Mouse (Mus musculus) fibroblast of lung, adult 2 months (primary cell): Measurements from ENCODE around the gene Otp.

Experiments used
- DNase-seq: peaks from one replicate; pipeline ENCODE4 v3.0.0-alpha.2; 2011; ENCODE audit warnings: low read depth

Gene Otp

GRCm38 (mm10) chr13:94874039-94874425 lies 1.4 kb upstream of the Otp start:
- DNase-seq: no peak

DNA sequence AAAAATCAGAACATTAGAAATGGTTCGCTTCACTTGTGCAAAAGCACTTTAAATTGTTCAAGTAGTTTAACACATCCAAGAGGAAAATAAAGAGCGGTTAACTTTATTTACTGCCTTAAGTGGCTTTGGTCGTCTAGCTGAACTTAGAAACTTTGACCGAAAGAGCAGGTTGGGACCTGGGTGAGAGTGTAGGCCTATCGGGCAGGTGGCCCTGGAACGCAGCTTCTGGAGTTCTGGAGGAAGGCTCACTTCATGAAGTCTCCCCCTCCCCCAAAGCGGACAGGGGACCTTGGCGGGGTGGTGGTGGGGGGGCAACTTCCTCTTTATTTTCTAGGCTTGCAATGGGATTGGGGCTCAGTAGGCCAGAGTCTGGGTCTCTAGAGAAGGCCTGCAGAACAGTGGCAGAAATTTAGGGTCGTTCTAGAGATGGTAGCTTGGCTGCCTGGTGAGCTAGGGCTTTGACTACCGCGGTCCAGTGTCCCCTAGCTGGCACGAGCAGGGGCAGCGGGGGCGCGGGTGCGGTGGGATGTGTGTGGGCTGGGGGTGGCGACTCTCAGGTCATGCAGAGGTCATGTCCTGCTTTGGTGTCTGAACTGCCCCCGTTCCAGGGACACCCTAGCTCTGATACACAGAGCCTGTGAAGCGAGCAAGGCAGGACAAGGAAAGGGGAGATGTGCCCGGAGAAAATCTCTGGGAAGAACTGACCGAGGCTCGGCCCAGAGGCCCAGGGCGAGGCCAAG lies 576 bp upstream of the Otp start:
- no peak for DNase-seq

DNA sequence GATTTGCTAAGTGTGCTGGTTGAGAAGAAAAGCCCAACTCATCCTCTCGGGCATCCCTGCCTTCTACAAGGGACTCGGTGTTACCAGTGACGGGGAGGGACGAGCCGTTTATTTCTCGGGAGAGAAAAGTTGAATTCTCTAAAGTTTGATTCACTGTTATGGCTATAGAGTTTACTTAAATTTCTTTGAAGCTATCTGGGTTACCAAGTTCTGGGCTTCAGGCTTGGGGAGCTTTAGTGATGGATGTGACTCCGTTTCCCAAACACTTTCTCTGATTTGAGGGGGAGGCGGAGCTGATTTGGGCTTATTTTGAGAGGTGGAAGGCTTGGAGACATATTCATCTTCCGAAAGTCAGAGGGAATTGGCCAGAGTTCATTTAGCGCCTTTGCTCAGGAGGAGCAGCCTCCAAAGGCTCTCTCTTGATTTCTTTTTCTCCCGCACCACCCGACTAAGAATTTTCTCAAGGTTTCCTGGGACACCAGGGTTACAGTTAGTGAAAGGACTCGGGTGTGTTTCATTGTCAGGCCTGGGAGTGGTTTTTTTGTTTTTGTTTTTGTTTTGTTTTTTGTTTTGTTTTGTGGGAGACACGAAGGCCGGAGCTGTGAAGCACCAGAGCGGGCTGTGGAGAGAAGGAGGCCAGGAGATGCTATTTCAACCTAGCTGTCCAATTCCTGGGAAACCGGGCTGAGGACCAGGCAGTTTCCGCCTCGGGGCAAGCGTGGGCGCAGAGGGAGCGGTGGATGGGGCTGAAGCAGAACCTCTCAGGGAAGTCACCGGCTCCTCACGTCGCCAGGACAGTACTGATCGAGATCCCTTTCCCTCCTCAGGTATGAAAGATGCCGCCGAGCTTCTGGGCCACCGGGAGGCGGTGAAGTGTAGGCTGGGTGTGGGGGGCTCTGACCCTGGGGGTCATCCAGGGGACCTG lies 1.1 kb downstream of the Otp start:
- DNase-seq: no peak

- no peak for DNase-seq
Observed at GRCm38 (mm10) chr13:94877211-94877590, 1.8 kb downstream of the Otp start.

DNA sequence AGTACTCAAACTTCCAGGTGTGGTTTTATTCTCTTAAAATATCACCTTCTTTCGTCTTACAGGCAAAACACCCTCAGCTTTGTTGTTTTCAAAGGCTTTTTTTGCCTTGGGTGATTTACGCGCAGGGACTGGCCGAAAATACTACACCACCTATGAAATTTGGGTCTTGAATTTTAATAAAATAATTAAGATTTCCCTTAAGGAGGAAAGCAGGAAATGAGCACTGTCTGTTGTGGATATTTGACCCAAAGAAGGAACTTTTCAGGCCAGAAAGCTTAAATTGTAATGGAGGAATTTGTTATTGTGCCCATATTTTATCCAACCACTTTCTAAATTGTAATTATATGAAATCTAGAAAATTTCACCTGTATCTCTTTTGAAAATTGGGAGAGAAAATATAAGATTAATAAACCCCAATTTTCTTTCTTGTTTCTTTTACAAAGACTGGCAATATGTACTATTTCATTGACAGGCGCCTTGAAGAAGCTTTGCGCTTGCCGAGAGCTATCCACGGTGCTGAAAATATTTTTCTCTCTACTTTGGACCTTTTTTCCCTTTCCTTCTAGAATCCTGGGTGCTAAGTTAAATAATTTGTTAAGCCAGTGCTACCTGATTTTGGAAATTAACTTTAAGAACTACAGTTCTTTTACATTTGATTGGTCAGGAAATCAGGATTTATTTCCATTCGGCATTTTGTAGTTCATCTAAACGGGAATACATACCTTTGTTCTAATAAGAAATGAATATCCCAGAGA lies 2.8 kb downstream of the Otp start:
- no peak for DNase-seq

- no peak for DNase-seq
Observed at GRCm38 (mm10) chr13:94881201-94881600, 5.8 kb downstream of the Otp start.

- DNase-seq: no peak
Observed at GRCm38 (mm10) chr13:94882221-94882620, 6.8 kb downstream of the Otp start.

- no peak for DNase-seq
Observed at GRCm38 (mm10) chr13:94882711-94883145, 7.3 kb downstream of the Otp start.

DNA sequence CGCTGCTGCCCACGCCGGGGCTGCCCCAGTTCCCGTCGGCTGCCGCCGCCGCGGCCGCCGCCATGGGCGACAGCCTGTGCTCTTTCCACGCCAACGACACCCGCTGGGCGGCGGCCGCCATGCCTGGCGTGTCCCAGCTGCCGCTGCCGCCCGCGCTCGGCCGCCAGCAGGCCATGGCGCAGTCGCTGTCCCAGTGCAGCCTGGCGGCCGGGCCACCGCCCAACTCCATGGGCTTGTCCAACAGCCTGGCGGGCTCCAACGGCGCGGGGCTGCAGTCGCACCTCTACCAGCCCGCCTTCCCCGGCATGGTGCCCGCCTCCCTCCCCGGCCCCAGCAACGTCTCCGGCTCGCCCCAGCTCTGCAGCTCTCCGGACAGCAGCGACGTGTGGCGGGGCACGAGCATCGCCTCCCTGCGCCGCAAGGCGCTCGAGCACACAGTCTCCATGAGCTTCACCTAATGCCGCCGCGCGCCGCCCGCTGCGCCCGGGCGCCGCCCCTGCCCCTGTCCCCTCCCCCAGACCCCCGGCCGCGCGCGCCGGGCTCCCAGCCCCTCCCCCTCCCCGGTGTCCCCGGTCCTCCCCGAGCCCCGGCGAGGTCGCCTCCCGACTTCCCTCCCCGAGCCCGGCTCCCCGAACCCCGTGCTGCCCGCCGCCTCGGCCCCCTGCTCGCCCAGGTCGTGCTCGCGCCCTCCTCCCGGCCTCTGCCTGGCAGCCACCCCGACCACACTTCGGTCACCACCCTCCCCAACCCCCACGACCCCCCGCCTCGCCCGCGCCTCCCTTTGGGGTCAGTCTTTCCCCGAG lies 8.0 kb downstream of the Otp start:
- DNase-seq: no peak

GRCm38 (mm10) chr13:94883966-94884960 lies 8.9 kb downstream of the Otp start:
- DNase-seq: no peak

DNA sequence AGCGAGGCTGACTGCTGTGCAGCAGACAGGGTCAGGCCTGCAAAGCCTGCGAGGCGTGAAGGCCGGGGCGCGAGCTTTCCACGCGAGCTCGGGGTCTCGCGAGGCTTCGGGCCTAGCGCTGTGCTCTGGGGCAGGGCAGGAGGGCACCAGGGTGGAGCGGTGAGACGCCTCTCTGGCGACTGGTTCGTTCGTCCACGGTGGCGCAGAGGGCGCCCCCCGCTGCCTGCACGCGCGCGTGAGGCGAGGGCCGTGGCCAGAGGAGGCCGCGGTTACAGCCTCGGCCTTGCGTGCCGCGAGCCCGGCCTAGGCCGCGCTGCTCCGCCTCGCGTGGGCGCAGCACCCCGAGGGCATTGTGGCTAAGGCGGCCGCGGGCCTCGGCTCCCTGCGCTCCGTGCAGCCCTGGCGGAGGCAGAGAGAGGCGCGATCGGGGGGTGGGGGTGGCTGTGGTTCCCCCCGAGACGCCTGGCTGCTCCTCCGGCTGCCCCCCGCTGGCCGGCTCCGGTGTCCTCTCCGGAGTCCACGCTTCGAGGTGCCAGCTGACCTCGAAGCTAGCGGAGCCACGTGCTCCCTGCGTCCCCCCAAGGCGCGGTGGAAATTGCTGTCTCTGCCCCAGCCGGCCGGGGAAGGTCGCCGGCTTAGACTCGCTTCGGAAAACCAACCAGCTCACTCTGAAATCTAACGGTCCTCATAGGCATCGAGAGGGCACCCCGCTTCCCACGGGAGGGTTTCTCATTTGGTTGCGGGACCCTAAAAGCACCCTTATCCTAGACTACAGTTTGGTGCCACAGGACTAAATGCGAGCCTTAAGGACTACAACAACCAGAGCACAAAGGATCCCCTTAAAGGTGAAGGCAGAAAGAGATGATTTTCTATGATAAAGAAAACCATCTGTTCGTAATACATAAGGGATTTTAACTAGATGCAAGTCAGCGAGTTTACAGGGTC lies 10.2 kb downstream of the Otp start:
- DNase-seq: no peak

GRCm38 (mm10) chr13:94907841-94908240 lies 32.4 kb downstream of the Otp start:
- no peak for DNase-seq

DNA sequence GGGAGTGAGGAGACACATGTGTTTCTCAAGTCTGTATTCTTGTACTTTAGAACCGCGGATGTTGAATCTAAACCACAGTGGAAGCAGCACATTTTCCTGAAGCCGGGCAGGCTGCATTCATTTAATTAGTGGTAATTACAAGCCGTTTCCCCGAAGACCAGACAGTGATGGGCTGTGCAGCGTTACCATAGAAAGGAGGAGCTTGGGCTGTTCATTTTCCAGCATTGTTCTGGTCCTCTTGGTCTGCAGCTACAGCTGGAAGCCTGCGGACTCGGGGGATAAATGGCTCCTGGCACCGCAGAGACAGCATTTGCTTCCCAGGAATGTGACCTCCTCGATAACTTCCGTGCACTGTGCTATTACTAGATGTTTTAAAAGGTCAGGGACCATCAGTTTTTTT lies 37.6 kb downstream of the Otp start:
- DNase-seq: no peak

DNA sequence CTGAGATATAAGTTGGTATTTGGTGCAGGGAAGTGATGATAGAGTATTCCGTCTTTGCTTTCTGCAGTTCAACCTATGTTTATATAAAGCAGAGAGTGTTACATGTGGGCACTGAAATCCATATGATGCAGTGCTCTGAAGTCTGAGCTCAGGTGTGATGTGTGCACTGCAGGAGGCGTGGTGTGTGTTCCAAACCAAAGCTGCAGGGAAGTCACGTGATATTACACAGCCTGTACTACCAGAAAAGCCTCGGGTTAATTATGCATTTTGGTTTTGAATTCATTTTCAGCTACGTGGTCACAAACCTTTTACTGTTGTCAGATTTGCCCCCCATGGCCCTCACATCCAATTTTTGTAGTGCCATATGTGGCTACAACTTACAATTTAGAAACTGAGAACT lies 40.3 kb downstream of the Otp start:
- no peak for DNase-seq

DNA sequence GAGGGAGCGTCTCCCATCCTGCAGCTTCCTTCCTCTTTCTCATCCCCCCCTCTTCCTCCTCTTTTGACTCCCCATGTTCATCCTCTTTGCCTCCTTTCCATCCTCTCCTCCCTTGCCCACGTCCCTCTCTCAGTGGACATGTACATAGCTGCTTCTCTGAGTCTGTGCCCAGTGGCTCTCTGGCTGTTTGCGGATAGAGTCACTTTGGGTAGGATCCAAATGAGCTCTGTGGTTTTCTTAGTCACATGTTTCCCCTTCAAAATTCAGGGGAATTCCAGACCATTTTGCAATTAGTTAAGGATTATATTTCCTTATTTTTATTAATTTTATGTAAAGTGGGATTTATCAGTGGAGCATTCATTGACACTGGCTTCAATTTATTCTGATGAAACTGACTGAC lies 52.7 kb downstream of the Otp start:
- DNase-seq: peak; percentile 17
